Mouse (Mus musculus) forebrain, embryonic 10.5 days (tissue): Measurements from ENCODE around the gene Ahdc1. TPM values are rescaled to one million over a fixed set of nuclear protein-coding genes. Genes with fewer than 3 reads are reported as not detected.

Experiments
- DNase-seq: peaks from one replicate; pipeline ENCODE4 v3.0.0-alpha.2; 2017; ENCODE audit warnings: low spot score; ENCODE audit errors: extremely low spot score
- H3K27ac ChIP-seq: fragments of 300-500 bp; sonication (generic); 2 replicates; pipeline ENCODE4 v1.5.1; 2016; ENCODE audit warnings: mild to moderate bottlenecking
- H3K27me3 ChIP-seq: fragments of 300-500 bp; sonication (generic); 2 replicates; pipeline ENCODE4 v1.6.1; 2016; ENCODE audit warnings: mild to moderate bottlenecking; ENCODE audit not compliant: poor library complexity, severe bottlenecking
- H3K36me3 ChIP-seq: fragments of 300-500 bp; sonication (generic); replicated peaks from 2 replicates; pipeline ENCODE4 v1.6.1; 2016; ENCODE audit warnings: mild to moderate bottlenecking, moderate library complexity
- H3K4me1 ChIP-seq: fragments of 300-500 bp; sonication (generic); 2 replicates; pipeline ENCODE4 v1.6.1; 2016
- H3K4me3 ChIP-seq: fragments of 300-500 bp; sonication (generic); 2 replicates; pipeline ENCODE4 v1.5.1; 2016; ENCODE audit warnings: mild to moderate bottlenecking, moderate library complexity
- H3K9me3 ChIP-seq: fragments of 300-500 bp; sonication (generic); 2 replicates; pipeline ENCODE4 v1.6.1; 2016; ENCODE audit warnings: mild to moderate bottlenecking, moderate library complexity
- WGBS: fragments of 180-500 bp; shearing (Covaris S2); methylation state at CpG from one replicate; pipeline ENCODE4 v1.1.7; 2016; 5-methylcytosine and 5-hydroxymethylcytosine counted together
- polyA plus RNA-seq: library from polyadenylated mRNA; unstranded; fragments of >200 nt; fragmentation: Nextera tagmentation; extraction: Ambion mirVana; gene quantifications from 2 replicates; pipeline ENCODE4 v1.2.1, GENCODE M21; 2016

Gene Ahdc1
- polyA plus RNA-seq, 1 experiment from 2014 or later, result 5.8 TPM

DNA sequence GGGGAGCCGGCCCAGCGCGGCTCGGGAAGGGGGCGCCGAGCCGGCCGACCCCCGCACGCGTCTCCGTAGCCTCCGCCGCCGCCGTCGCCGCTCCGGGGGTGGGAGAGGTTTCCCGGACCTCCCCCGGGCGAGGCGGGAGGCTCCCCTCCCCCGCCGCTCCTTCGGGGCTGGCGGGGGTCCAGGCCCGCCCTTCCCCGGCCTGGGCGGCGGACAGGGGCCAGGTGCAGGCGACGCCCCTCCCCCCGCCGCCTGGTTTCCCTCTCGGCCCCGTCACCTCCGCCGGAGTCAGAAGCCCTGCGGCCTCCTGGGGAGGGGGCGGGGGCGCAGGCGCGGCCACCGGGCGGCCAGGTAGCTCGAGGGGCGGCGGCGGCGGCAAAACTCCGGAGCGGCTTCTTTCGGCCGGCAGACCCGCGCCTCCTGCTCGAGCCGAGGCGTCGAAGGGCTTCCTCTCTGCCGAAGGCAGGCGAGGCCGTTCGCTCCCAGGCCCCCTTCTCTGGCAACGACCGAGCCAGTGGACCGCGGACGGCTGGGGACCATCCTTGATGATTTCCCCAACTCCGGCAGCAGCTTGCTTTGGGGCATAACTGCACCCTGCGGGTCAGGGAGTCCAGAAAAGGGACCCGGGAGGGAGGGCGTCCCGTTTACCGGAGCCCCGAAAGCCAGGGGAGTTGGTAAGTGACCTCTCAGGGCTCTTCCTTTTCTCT is 28.2 kb downstream of the Ahdc1 start:
- WGBS, result under 1% methylated on average over 65 of the region's 77 CpGs
- H3K4me1 ChIP-seq, result peaks cover 88% of the 10 kb centered on the region

DNA sequence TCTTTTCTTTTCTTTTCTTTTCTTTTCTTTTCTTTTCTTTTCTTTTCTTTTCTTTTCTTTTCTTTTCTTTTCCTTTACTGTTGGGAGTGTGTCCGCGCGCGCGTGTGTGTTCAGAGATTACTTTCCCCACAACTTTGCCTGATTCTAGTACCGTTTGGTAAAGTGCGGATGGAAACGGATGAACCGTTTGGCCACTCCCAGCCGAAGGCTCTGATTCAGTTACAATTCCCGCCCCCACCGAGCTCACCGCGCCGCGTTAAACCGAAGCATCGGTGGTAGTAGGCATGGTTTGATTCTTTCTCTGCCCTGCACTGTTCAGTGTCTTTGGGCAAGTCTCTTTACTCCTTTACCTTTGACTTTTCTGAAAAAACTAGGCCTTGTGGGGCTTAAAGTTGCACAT is 28.8 kb downstream of the Ahdc1 start:
- Histone ChIP-seq H3K27ac (peak overlapping the region; percentile 89; the same call in 1 of the 2 replicates), H3K4me1 (peaks cover 88% of the 10 kb centered on the region), H3K36me3 (no peaks in the 10 kb centered on the region), H3K4me3 (peak overlapping the region; percentile 72), H3K27me3 (peaks cover 77% of the 10 kb centered on the region), H3K9me3 (no peaks in the 10 kb centered on the region)
- no peak for DNase-seq
- under 1% methylated on average over 18 of the region's 18 CpGs for whole genome bisulfite sequencing

More for the DNA sequence above, 28.2 kb downstream of the Ahdc1 start:
- Histone ChIP-seq H3K4me3 (peak overlapping the region; percentile 72), H3K27me3 (peaks cover 77% of the 10 kb centered on the region), H3K27ac (peak overlapping the region; percentile 89), H3K36me3 (peaks cover 5% of the 10 kb centered on the region; the same call in 1 of the 2 replicates), H3K9me3 (no peaks in the 10 kb centered on the region)
- DNase-seq, result peak; percentile 58

DNA sequence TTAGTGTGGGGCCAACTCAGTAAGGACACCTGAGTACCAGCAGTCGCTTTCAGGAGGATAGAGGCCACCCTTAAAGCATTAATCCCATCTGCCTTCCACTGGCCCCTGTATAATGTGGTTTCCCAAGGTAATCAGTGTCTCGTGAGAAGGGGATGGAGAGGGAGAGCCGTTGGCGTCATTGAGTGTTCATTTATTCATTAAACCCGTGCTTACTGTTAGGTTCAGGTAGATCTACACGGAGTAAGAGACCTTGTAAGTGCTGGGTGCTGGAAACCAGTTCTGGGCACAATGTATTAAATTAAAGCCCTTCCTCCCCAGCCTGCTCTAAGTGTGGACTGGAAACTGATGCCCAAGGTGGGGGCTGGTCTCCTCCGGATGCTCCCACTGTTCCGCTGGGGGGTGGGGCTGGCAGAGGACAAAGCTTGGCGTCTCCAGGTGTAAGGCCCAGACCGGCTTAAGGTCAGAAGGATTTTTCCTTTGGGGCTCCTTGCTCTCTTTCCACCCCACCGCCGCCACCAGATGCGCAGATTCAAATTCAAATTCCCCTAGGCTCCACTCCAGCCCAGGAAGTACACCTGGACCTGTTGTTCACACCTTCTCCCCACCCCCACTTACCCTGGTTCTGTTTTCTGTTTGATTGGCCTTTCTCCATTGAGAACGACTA is 29.3 kb downstream of the Ahdc1 start:
- WGBS, result 17% methylated on average over 14 of the region's 14 CpGs
- H3K4me1 ChIP-seq, result peaks cover 89% of the 10 kb centered on the region
- H3K27me3 ChIP-seq, result peaks cover 74% of the 10 kb centered on the region
- H3K9me3 ChIP-seq, result no peaks in the 10 kb centered on the region
- H3K4me3 ChIP-seq, result peak overlapping the region; percentile 72
- no peak for DNase-seq
- H3K36me3 ChIP-seq, result no peaks in the 10 kb centered on the region
- H3K27ac ChIP-seq, result peak overlapping the region; percentile 89; the same call in 1 of the 2 replicates

DNA sequence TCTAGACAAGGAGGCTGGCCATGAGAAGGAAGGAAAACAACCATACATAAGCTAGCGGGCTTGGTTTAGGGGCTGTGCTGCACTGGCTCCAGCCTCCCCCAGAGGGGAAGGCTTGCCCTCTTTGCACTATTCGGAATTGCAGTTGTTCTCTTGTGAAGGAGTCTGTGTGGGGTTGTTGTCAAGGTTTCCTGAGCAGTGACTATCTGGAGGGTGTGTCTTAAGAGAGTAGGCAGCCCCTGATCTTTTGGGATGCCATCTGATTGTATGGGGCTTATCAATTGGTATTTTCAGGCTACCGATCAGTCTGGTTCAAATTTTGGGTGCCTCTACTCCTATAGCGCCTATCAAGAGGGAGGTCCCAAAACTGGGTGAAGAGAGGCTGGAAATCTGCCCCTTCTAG is 31.2 kb downstream of the Ahdc1 start:
- Histone ChIP-seq H3K9me3 (no peaks in the 10 kb centered on the region), H3K4me1 (peaks cover 99% of the 10 kb centered on the region), H3K27ac (peak overlapping the region; percentile 84), H3K27me3 (peaks cover 55% of the 10 kb centered on the region), H3K4me3 (peak overlapping the region; percentile 44), H3K36me3 (no peaks in the 10 kb centered on the region)
- no peak for DNase-seq
- WGBS, result 13% methylated on average over 4 of the region's 4 CpGs

DNA sequence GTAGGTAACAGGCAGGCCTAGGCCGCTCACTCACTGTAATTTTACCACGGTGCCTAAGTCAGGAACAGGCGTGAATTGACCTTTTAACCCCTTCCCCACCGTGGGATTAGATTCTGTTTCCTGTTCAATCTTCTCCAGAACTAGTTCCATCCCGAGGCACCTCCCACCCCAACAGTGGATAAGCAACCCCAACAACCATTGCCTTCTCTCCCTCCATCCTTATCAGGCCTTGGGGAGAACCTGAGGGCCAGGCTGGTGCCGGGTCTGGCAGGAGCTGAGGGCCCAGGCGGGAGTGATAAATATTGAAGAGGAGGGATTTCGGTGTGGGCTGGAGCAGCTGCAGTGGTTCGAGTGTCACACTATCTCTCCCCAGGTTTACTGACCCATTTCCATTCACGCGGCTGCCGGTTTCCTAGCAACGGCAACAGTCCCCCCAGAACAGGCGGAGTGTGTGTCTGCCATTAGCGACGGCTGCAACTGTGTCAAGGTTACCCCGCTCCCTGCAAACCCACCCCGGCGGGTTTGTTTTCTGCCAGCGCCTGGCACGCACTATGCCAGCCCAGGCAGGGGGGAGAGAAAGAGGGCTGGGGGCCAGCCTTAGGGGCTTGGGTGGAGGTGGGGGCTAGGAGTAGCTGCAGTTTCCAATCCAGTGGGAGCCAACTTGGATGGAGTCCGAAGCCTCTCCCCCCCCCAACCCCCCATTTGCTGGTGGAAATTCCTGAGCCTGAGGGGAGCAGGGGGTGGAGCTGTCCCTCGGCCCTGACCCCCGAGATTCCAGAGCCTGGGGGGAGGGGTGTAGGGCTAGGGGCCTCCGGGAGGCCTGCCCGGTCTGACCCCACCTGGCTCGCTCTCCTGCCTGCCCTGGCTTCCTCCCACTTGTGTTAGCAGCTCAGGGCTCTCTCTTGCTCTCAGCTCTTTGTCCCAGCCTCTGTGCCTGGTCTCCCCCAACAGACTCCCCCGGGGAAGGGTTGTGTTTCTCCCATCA is 31.9 kb downstream of the Ahdc1 start:
- Histone ChIP-seq H3K27ac (peak overlapping the region; percentile 84), H3K4me1 (peaks cover 99% of the 10 kb centered on the region), H3K9me3 (no peaks in the 10 kb centered on the region), H3K4me3 (peak overlapping the region; percentile 44), H3K36me3 (no peaks in the 10 kb centered on the region), H3K27me3 (peaks cover 48% of the 10 kb centered on the region)
- DNase-seq, result peak; percentile 72
- 3% methylated on average over 28 of the region's 28 CpGs for WGBS

DNA sequence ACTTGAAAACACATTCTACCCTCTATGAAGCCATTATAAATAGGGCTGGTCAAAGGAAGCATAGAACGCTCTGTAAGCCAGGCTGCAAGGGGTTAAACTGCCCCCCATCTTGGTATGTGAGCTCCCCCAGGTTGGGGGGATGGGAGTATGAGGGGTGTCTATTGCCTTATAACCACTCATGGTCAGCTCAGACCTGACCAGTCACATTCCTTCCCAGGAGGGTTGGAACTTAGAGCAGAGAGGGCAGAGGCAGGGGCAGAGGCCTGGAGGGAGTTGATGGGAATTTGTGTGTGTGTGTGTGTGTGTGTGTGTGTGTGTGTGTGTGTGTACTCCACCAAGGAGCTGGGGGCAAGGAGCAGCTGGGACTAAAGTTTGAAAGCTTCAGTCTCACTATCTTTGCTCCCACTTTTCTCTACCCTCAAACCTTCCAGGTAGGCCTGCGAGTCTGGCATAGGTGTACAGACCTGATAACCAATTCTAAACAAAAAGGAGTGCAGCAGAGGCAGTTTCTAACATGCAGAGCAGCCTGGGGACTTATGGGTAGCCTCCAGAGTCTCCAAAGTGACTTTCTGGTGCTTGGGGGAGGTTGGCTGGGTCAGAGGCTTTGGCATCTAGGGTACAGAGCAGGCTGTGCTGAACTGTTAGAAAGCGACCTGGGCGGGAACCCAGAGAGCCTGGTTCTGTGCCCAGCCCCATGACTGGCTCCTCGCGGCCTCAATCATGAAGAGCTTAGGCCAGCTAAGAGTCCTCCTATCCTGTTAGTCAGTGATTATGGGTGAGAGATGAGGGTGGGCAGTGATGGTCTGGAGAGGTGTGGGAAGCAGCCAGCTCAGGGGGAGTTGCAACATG is 33.0 kb downstream of the Ahdc1 start:
- Histone ChIP-seq H3K4me3 (peak overlapping the region; percentile 44), H3K9me3 (no peaks in the 10 kb centered on the region), H3K4me1 (peaks cover 99% of the 10 kb centered on the region), H3K36me3 (no peaks in the 10 kb centered on the region), H3K27me3 (peaks cover 38% of the 10 kb centered on the region), H3K27ac (peak overlapping the region; percentile 84)
- DNase-seq, result no peak
- WGBS, result 19% methylated on average over 6 of the region's 6 CpGs

DNA sequence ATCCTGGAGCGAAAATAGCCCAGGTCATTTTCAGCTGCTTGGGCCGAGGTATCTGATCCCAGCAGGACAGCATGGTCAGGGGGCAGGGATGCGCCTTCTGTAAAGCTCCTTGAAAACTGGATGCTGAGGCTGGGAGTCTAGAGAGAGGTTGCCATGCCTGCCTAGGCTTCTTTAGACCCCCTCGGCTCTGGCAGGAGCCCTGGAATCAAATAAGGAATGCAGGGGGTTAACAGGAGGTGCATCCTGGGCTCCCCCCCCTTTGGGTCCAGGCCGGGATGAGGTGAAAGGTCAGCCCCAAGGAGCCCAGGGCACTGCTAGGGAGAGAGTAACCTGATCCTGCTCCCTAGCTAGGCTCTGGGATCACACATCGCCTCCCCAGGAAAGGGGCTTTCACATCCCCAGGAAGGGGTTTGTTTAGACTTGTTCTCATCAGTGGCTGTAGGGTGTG is 33.6 kb downstream of the Ahdc1 start:
- Histone ChIP-seq H3K9me3 (no peaks in the 10 kb centered on the region), H3K27me3 (peaks cover 31% of the 10 kb centered on the region), H3K27ac (peak overlapping the region; percentile 84), H3K4me3 (peak overlapping the region; percentile 44), H3K36me3 (no peaks in the 10 kb centered on the region), H3K4me1 (peaks cover 99% of the 10 kb centered on the region)
- WGBS, result 5% methylated on average over 6 of the region's 6 CpGs
- DNase-seq, result no peak

DNA sequence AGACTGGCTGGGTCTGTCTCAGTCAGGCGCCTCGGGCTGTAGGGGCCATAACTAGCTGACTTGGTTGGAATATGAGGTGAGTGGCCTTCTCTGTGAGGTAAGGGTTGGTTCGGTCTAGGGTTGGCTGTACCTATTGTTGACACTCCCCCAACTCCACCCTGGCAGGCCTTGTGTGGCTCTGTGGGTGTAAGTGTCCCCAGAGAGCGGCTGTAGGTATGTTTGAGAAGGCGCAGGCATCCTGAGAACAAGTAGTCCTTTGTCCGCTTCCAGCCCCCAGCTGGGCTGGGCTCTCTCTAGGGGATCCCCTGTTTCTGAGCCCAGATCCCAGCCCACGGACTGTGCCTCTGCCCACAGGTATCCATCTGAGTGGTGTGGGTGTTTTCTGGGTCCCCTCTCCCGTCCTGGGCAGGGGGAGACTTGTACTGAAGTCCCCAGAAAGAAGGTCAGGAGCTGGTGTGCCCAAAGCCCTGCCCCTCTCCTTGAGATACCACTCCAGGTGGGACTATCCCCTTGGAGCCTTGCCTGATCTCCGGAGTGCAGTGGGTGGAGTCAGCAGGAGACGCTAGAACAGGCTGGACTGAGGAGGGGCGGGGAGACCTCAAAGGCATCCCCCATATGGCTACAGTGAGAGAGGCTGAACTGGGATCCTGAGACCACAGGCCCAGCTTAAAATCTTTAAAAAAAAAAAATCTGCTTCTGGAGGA is 34.9 kb downstream of the Ahdc1 start:
- peaks cover 19% of the 10 kb centered on the region for H3K27me3 ChIP-seq
- H3K27ac ChIP-seq, result peak overlapping the region; percentile 84
- no peaks in the 10 kb centered on the region for H3K9me3 ChIP-seq
- peaks cover 99% of the 10 kb centered on the region for H3K4me1 ChIP-seq
- no peak for DNase-seq
- no peaks in the 10 kb centered on the region for H3K36me3 ChIP-seq
- H3K4me3 ChIP-seq, result no peak overlapping the region
- WGBS, result 17% methylated on average over 11 of the region's 11 CpGs

DNA sequence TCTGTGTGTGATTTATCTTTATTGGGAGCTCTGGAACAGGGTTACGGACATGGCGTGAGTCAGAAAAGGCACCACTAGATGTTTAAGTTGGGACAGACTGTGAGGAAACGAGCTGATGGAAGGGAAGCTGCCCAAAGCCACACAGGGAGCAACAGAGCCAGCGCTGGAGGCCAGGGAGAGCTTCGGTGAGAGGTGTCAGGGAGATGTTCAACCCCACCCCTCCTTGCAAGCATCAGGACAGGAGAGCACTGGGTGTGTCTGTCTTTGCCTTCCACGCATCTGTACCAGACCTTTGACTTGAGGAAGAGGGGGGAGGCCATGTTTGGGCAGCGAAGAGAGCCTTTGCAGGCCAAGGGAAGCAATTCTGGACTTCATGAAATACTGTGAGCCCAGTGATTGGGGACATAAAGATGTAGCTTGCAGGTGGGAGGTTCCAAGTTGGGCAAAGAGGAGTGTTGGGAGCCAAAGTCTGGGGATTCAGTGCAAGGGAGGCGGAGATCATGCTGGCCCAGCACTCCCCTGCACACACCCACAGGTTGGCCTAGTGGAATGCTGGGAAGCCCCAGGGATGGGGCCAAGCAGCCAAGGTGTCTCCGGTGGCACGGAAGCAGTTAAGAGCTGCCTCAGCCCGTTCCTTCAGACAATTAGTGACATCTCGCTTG is 35.8 kb downstream of the Ahdc1 start:
- H3K4me3 ChIP-seq, result peak overlapping the region; percentile 34
- no peaks in the 10 kb centered on the region for H3K9me3 ChIP-seq
- H3K27ac ChIP-seq, result peak overlapping the region; percentile 84
- H3K4me1 ChIP-seq, result peaks cover 100% of the 10 kb centered on the region
- H3K36me3 ChIP-seq, result no peaks in the 10 kb centered on the region
- no peak for DNase-seq
- WGBS, result 25% methylated on average over 12 of the region's 12 CpGs
- H3K27me3 ChIP-seq, result peaks cover 10% of the 10 kb centered on the region

DNA sequence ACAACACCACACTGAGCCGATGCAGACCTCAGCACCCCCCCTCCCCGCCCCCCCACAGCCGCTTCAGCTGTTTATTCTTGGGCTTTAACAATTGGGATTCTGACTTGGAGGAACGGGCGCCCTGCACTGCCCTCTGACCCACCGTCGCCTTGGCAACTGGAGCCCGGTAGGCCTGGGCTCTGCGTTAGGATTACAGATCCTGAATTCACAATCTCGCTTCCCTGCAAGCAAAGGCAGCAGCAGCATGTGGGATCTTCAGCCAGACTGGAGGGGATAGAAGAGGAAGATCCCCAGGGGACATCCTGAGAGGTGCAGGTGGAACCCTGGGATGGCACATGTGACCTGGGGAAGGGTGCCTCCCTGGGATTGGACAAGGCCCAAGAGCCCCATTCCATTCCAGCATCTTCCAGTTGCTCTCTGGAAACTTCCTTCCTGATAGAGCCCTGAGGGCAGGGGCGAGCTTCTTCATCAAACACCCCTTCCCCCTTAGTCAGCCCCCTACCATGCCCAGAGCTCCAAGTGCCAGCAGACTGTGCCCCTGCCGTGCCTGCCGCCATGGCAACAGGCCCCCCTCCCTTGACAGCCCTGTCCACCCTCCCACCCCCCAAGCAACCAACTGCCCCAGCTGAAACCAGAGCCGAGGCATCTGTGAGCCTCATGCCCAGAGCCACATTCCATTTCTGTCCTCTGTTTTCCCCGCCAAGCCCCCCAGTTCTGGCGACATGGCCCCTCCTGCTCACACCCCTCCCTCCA is 36.5 kb downstream of the Ahdc1 start:
- no peaks in the 10 kb centered on the region for H3K9me3 ChIP-seq
- DNase-seq, result peak; percentile 76
- peaks cover 2% of the 10 kb centered on the region; the same call in 1 of the 2 replicates for H3K27me3 ChIP-seq
- no peaks in the 10 kb centered on the region for H3K36me3 ChIP-seq
- H3K4me1 ChIP-seq, result peaks cover 100% of the 10 kb centered on the region
- H3K4me3 ChIP-seq, result peak overlapping the region; percentile 34
- H3K27ac ChIP-seq, result peak overlapping the region; percentile 84
- 6% methylated on average over 16 of the region's 16 CpGs for WGBS
